Mouse (Mus musculus): ENCODE measurements around the gene 1700001P01Rik.

DNA sequence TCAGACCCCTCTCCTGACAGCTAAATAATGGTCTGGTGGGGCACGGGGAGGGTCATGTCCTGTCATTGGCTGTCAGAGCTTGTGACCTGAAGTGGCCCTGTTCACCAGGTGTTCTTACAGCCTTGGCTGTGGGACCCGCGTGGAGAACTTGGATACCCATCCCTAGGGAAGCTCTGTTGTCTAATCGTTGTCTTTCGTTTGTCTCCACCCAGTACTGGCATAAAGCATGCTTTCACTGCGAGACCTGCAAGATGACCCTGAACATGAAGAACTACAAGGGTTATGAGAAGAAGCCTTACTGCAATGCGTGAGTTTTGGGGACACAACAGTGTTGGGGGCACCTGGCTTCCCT lies 30.9 kb upstream of the 1700001P01Rik start:
- TF ChIP-seq CTCF (IDR thresholded peaks at IDR 0.05; ENCODE audit: low read depth) (no peak), EP300 (IDR thresholded peaks at IDR 0.05; ENCODE audit: low read depth) (no peak)

All from liver, embryonic 14.5 days (tissue).